Mouse (Mus musculus): ENCODE data around the gene Smtnl2.
"Not testable (repeated sequence)": the region's sequence is repeated elsewhere in the genome, so short reads cannot be mapped to it uniquely, and the experiment has no call there.

Gene Smtnl2

GRCm38 (mm10) chr11:72343238-72343625, 68.3 kb downstream of the Smtnl2 start:
- DNase-seq (ENCODE audit: low read depth, low spot score); H3K36me3 ChIP-seq (ENCODE audit: control insufficient read depth, insufficient read depth, low read length, poor library complexity, severe bottlenecking); H3K27me3 ChIP-seq (ENCODE audit: control insufficient read depth, insufficient read depth, low read length, poor library complexity, severe bottlenecking): not testable (repeated sequence)

- Histone ChIP-seq H3K27me3 (ENCODE audit: control insufficient read depth, insufficient read depth, low read length, poor library complexity, severe bottlenecking) (no peaks in the 10 kb centered on the region), H3K36me3 (ENCODE audit: control insufficient read depth, insufficient read depth, low read length, poor library complexity, severe bottlenecking) (no peaks in the 10 kb centered on the region)
- peak; percentile 62 for DNase-seq (ENCODE audit: low read depth, low spot score)
Observed at GRCm38 (mm10) chr11:72342549-72343237, 68.8 kb downstream of the Smtnl2 start.

GRCm38 (mm10) chr11:72339716-72340115, 71.8 kb downstream of the Smtnl2 start:
- no peak for DNase-seq (ENCODE audit: low read depth, low spot score)
- H3K27me3 ChIP-seq (ENCODE audit: control insufficient read depth, insufficient read depth, low read length, poor library complexity, severe bottlenecking), result no peaks in the 10 kb centered on the region
- H3K36me3 ChIP-seq (ENCODE audit: control insufficient read depth, insufficient read depth, low read length, poor library complexity, severe bottlenecking), result no peaks in the 10 kb centered on the region

Measured in splenic B cell, adult 2 months (primary cell).